Mouse (Mus musculus) adrenal gland, adult 2 months (tissue): ENCODE measurements at regions not wholly inside any gene's neighbourhood (a gene's known extent, or its start where the extent isn't known, plus 50 kb on each side); places are given as distances from the start of the nearest gene placed in this dataset.
A peak's percentile ranks its signal among the peaks of the same experiment; 100 is the strongest.

Source experiments
- DNase-seq: peaks from one replicate; pipeline ENCODE4 v3.0.0; 2021

GRCm38 (mm10) chr19:21913005-21913670, 135.0 kb downstream of the Cemip2 start:
- peak; percentile 30 for DNase-seq

- DNase-seq, result peak; percentile 11
These were observed 135.8 kb downstream of the Cemip2 start for GRCm38 (mm10) chr19:21913748-21914611.

- DNase-seq, result no peak
These were observed 136.5 kb downstream of the Cemip2 start for GRCm38 (mm10) chr19:21914658-21915057.

- DNase-seq, result no peak
These were observed 140.0 kb downstream of the Cemip2 start for GRCm38 (mm10) chr19:21918113-21918512.

GRCm38 (mm10) chr19:21919074-21919473, 140.9 kb downstream of the Cemip2 start:
- no peak for DNase-seq

GRCm38 (mm10) chr19:21940114-21940513, 162.0 kb downstream of the Cemip2 start:
- no peak for DNase-seq

DNA sequence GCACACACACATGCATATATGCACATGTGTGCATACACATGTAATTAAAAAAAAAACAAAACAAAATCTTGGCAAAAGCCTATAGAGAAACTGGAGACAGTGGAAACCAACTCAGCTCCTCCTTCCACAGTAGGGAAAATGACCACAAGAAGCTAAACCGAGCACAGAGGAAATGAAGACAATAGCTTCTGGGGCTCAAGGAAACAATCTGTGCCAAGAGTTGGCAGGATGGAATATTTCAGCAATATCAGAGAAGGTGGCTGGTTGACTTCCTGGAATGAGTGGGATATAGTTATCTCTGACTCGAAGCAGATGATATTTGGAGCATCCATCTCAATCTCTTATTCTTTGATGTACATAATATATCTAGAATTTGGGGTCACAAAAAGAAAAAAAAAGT, 163.6 kb downstream of the Cemip2 start:
- DNase-seq, result peak; percentile 14

DNA sequence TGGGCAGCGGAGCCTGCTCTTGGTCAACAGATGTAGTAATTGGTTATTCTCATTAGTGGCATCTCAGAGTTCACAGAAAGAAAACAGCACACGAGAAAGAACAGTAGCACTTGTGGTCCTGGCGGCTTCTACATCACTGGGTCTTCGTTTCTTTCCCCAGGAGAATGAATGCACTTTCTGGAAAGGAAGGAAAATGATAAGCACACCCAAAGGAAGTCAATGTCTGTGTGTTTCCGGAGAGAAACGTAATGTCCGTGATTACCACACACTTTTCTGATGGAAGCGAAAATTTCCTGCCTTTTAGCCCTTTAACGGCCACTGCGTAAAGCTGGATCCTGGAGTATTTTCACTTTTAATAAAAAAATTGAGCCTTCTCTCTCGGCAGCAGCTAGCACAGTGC, 164.1 kb downstream of the Cemip2 start:
- no peak for DNase-seq

DNA sequence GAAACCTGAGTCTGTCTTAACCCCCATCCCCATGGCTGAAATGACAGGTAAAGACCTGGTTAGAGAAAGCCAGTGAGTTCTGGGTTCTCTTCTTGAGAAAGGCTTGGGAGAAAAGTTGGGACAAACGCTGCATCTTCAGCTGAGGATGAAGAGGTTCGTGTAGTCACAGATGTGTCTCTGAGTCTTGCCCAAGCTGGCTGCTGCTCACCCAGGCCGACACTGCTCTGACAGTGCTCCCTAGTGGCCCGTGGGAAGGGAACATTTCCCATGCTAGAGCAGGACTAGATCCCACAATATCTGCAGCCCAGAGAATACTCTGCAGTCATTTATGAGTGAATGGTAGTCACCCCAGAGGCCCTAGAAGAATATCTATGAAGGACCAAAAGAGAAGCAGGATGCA, 165.3 kb downstream of the Cemip2 start:
- DNase-seq, result peak; percentile 53

GRCm38 (mm10) chr19:21946262-21946922, 168.2 kb downstream of the Cemip2 start:
- peak; percentile 6 for DNase-seq

GRCm38 (mm10) chr19:21948030-21948429, 169.9 kb downstream of the Cemip2 start:
- DNase-seq, result no peak

DNA sequence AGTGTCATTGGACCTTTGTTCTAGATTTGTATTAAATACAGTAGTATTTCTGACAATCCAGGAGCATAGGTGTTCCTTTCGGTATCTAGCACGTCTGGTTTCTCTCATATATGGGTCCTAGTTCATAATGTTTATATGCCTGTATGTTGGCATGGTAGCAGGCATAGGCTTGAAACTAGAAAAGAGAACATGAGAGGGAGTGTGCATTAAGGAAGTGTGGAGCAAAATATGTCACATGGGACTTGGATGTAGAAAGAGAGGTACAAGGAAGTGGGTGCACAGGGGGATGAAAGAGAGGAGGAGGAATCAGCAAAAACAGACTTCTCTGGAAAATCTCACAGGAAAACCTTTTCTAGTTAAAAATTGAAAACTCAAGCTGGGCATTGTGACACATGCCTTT, 176.2 kb upstream of the Trpm3 start:
- no peak for DNase-seq

DNA sequence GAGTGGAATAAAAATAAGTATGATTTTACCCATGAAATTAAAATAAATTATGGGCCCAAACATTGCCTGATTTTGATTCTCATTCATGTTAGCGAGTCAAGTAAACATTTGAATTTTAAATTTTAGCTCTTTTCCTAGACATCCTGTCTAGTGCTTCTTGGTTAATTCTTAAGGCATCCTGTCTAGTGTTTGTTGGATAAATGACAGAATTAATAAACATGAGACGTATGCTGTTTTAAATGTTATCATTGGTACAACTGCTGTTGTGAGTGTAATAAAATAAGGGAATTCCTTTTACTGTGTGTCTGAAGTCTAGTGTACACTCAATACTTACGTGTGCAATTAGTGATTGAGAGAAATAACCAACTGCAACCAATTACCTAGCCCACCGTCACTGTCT, 149.0 kb upstream of the Trpm3 start:
- DNase-seq, result no peak

DNA sequence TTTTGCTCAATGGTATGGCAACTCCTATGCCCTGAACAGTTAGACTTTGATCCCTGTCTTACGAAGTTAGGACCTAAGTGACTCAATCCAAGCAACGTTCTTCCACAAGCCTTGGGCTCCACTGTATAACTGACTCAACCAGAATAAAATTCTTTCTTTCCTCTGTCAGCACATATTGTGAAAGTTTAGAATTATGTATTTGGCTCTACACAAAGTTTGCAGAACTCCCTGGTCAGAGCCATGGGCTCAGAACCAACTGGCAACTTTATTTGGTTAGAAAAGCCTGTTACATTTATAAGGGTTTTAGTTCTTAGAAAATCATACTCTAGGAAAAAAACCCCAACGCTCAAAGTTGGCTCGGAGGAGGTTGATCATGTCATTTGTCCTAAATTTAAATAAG, 147.9 kb upstream of the Trpm3 start:
- DNase-seq, result peak; percentile 24

- DNase-seq, result no peak
These were observed 147.4 kb upstream of the Trpm3 start for GRCm38 (mm10) chr19:21991413-21991812.

- DNase-seq, result no peak
These were observed 139.2 kb upstream of the Trpm3 start for GRCm38 (mm10) chr19:21999621-22000020.

- DNase-seq, result no peak
These were observed 130.6 kb upstream of the Trpm3 start for GRCm38 (mm10) chr19:22008053-22008935.

DNA sequence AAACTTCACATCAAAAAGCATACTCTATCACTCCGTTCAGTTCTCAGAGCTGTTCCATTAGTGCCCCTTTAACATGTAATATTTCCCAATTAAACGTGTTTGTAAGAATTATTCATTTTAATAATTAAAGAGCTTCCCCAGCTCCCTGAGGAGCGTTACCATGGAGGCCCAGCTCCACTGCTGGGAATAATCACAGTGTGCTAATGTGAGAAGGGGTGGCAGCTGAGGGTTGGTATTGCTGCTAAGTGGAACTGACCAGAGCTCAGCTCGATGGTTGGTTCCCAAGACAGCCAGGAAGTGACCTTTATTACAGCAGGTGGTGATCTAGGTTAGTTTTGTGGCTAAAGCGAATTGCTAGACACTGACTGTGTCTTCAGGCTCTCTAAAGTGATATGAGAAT, 128.6 kb upstream of the Trpm3 start:
- no peak for DNase-seq

DNA sequence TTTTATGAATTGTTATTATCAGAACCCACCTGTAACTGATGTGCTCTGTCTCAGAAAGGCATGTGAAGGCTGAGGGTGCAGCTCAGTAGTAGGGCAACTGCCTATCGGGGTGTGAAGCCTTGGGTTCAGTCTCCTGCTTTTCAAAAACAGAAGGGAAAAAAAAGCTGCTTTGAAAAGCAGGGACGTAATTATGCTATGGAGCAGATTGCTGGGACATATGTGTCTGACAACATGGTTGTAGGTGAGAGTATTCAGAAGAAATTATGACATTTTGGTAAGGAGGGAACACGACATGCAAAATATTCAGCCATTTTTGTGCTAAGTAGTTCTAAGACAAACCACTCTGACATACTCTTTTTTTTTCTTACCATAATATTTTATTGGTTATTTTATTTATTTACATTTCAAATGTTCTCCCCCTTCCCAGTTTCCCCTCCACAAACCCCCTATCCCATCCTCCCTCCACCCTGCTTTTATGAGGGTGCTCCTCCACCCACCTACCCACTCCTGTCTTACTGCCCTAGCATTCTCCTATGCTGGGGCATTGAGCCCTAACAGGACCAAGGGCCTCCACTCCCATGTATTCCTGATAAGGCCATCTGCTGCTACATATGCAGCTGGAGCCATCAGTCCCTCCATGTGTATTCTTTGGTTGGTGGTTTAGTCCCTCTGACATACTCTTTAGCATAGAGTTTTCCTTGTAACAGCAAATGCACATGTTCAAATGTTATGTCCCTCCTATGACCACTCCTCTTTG, 122.8 kb upstream of the Trpm3 start:
- DNase-seq, result no peak

- no peak for DNase-seq
These were observed 121.4 kb upstream of the Trpm3 start for GRCm38 (mm10) chr19:22017425-22017824.

- DNase-seq, result no peak
These were observed 111.3 kb upstream of the Trpm3 start for GRCm38 (mm10) chr19:22027577-22027976.
